Mouse (Mus musculus): ENCODE data around the gene Dusp22.

Dusp22 gene

GRCm38 (mm10) chr13:30669277-30669676 lies 9.5 kb downstream of the Dusp22 start:
- no peak for DNase-seq (ENCODE audit: low spot score in 2 of 2)

DNA sequence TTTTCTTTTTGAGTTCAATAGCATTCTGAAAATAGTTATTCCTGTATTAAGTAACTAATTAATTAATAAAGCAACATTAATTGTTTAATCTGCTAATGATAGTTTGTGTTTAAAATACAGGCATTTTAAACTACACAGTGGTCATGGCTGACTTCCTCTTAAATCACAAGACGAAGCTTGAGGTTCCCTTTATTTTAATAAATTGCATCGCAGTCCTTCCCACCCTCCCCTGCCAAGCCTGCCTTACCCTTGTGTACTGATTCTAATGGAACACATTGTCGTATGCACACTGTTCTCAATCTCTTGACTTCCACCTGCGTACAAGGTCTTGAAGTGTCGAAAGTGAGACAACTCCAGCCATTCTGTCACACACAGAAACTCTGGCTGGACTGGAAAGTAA lies 14.1 kb downstream of the Dusp22 start:
- no peak for DNase-seq (ENCODE audit: low spot score in 2 of 2)

DNA sequence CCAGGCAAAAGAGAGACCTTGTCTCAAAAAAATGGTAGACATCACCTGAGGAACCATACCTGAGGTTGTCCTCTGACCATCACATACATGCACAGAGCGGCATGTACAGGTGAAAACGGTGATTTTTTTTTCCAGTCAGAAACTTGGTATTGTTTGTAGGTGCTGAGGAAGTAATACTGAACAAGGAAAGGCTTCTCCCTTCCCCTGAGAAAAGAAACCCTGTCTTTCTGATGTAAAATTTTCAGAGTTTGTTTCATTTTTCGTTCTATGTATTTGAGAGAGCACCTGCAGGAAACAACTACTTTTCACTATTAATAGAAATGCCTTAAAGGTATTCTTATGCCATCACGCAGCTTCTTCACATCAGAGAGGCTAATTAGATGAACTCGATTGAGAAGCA lies 19.0 kb downstream of the Dusp22 start:
- DNase-seq (ENCODE audit: low spot score in 2 of 2), result no peak

DNA sequence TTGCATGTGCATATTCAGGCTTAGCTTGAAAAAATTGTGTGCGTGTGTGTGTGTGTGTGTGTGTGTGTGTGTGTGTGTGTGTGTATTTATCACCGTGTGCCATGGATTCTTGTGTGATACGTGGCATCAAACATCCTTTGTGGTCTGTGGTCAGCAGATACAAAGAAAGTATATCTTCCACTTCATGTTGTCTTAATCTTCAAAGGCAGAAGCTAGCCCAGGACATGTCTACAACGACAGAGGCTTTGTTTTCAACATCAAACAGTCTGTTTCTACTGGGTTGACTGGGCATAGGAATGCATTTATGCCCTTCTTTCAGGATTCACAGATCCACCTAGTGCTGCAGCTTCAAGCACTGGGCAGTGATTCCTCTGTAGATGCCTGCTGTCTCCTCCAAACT lies 22.1 kb downstream of the Dusp22 start:
- DNase-seq (ENCODE audit: low spot score in 2 of 2), result no peak

DNA sequence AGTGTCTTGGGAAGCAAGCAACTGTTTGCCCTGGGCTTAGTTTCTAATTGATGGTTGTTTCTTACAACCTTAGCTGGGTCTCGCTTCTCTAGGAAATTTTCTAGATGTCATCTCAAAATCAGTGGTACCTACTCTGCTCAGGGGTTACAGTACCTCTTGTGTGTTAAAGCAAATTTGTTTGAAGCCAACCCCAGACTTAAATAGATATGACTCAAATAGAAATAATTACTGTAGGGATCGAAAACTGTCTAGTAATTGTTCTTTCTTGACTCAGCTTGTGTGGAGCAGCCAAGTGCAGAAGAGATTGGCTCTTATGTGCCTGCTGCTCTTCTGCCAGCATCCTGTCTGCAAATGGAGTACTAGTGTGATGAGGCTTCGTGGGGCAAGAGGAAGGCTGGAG lies 22.5 kb downstream of the Dusp22 start:
- DNase-seq (ENCODE audit: low spot score in 2 of 2), result no peak

- DNase-seq (ENCODE audit: low spot score in 2 of 2), result no peak
Observed at GRCm38 (mm10) chr13:30684614-30685122, 24.9 kb downstream of the Dusp22 start.

- DNase-seq (ENCODE audit: low spot score in 2 of 2), result no peak
Observed at GRCm38 (mm10) chr13:30685957-30686356, 26.2 kb downstream of the Dusp22 start.

GRCm38 (mm10) chr13:30688035-30688616 lies 28.3 kb downstream of the Dusp22 start:
- DNase-seq (ENCODE audit: low spot score in 2 of 2), result no peak

- no peak for DNase-seq (ENCODE audit: low spot score in 2 of 2)
Observed at GRCm38 (mm10) chr13:30689475-30689874, 29.7 kb downstream of the Dusp22 start.

- DNase-seq (ENCODE audit: low spot score in 2 of 2), result no peak
Observed at GRCm38 (mm10) chr13:30691441-30692292, 31.9 kb downstream of the Dusp22 start.

DNA sequence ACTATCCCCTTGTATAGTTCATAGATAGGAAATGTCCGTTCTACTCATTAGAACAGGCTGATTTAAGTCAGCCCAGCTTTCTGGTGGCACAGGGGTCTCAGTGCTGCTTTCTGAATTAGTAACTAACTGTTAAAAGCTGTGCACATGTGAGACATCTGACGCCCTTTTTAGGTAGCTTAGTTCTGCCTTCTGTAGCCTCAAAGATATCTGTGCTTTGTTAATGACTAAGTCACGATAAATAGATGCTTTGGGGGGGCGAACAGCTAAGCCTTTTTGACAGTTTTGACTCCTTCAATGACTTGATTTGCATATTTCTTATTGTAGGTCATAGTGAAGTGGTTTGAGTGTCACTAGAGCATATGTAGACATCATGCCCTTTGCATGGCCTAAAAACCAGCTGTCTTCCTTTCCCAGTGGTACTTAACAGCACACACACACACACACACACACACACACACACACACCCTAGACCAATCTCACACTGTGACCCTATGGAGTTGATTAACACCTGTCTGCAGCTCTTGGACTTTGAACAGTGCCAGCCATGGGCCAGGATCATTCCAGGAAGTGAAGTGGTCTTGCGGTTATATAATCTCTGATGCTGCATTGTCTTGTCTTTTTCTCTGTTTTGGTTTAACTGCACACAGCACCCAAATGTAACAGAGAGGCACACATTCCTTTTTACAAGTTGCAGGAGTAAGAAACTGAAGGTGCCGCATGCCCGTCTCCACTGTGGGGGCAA lies 33.0 kb downstream of the Dusp22 start:
- DNase-seq (ENCODE audit: low spot score in 2 of 2), result no peak

GRCm38 (mm10) chr13:30695232-30695631 lies 35.4 kb downstream of the Dusp22 start:
- no peak for DNase-seq (ENCODE audit: low spot score in 2 of 2)

DNA sequence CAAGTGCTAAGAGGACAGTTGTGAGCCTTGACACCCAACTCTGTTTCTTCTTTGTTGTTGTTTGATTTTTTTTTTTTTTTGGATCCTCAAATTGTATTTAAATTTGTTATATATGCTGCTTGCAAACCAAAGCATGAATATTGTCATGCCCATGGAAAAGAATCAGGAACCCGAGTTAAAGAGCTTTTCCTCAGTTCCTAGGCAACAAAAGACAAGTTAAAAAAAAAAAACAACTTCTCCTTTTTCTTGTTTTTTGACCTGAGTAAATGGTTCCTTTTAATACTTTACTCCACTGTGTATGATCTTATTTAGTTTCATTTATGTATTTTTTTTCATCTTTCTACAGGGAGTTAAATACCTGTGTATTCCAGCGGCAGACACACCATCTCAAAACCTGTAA lies 36.1 kb downstream of the Dusp22 start:
- DNase-seq (ENCODE audit: low spot score in 2 of 2), result no peak

DNA sequence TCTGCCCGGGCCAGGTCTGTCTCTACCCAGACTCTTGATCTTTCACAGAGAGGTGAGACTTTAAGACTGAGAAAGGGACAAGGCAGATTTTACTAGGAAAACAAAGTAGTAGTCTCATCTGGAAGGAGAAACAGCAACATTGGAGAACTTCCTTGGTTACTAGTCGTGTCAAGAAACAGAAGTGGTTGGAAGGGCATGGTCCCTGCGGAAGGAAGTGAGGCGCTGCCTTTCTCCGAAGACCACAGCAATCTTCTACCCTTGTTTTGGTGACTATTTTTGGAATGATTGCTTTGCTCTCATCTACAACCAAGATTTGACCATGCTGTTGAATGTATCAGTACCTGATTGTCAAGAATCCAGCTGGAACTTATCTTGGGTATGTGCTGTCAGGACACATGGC lies 38.1 kb downstream of the Dusp22 start:
- DNase-seq (ENCODE audit: low spot score in 2 of 2), result peak; percentile 13 to 32

DNA sequence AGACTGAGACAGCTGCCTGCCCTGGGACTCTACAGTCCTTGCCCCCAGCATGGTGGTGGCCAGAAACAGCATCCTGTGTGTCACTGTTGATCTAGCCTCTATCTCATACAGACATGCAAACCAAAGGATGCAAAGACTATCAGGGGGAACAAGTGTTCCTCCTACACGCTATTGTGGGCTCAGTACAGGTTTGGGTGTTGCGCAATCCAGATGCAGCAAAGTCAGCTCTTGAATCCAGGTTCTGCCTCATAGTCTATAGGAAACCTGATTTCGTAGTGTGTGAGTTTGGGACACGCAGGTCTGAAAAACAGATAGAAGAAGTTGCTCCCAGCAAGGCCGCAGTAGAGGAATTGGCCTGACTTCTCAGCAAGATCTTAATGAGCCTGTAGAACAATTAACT lies 42.9 kb downstream of the Dusp22 start:
- no peak for DNase-seq (ENCODE audit: low spot score in 2 of 2)

DNA sequence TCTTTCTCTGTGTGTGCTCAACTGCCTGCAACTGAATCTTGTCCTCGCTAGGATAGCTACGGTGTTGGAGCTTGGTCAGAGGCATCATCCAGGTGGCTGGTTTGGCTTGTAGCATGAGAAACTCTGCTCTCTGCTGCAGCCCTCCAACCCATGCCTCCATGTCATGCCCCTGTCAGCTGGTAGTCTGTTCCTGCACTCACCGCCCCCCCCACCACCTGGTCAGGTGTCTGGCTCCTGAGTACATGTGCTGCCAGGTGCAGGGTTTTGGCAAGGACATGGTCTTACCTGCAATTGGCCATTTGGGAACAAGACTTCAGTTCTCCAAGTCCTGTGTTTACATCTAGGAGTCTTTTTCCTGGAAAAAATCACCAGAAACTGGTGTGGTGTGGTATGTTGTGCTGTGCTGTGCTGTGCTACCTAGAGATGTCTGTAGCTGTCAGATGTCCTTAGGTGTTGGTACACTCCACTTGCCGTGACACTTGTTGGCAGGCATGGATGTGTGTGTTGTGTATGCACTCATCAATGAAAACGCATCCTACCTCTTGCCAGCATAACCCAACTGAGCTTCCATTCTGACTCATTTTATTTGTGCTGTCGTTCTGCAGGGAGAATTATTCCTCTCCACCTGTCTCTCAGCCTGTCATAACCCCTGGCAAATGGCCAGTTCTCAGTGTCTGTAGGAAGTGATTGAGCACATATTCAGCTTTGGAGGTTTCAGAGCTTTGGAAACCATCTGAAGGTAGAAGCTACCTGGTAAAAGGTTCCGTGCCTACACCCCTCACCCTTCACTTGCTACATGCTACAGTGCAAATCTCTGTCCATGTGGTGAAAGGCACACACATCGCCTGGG lies 44.7 kb downstream of the Dusp22 start:
- no peak for DNase-seq (ENCODE audit: low spot score in 2 of 2)

- no peak for DNase-seq (ENCODE audit: low spot score in 2 of 2)
Observed at GRCm38 (mm10) chr13:30711066-30711465, 51.3 kb downstream of the Dusp22 start.

DNA sequence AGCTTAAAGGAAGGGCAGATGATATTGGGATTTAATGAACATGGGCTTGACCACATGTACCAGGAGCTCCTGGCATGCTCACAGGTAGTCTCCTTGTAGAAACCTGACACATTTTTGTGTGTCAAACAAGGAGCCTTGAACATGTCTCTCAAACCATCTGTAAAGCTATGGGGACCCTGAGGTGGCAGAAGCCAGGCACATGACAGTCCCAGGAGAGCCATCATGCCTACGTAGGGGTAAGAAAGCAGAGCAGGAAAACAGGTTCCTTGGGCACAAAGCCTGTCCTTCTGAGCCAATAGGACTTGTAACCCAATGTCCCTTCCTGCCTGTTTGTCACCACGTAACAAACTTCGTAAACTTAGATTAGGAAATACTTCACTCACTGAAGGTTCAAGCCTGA lies 51.9 kb downstream of the Dusp22 start:
- DNase-seq (ENCODE audit: low spot score in 2 of 2), result no peak

GRCm38 (mm10) chr13:30712280-30712679 lies 52.5 kb downstream of the Dusp22 start:
- no peak for DNase-seq (ENCODE audit: low spot score in 2 of 2)

GRCm38 (mm10) chr13:30713621-30714020 lies 53.8 kb downstream of the Dusp22 start:
- no peak for DNase-seq (ENCODE audit: low spot score in 2 of 2)

GRCm38 (mm10) chr13:30714552-30714951 lies 54.8 kb downstream of the Dusp22 start:
- DNase-seq (ENCODE audit: low spot score in 2 of 2), result peak; percentile 22 to 40

DNA sequence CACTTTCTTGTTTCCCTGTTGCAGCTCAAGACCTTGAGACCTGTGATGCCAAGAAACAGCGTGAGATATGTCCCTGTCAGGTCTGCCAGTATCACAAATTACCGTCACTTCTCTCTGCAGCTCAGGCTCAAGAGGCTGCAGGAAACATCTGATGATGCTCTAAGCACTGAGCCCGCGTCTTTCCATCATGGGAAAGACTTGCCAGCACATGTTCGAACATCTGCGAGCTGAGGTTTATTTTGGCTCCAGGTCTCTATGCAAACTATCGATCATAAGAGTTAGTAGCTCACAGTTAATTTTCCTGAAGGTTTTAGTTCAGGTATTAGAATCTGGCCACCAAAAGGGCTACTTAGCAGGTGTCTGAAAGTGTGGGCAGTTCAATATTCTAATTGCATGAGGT lies 55.3 kb downstream of the Dusp22 start:
- no peak for DNase-seq (ENCODE audit: low spot score in 2 of 2)

All from heart, adult 9 months (tissue).